Mouse (Mus musculus) forebrain, embryonic 11.5 days (tissue): ENCODE data around the gene St3gal6. TPM values are rescaled to one million over a fixed set of nuclear protein-coding genes. Genes with fewer than 3 reads are reported as not detected.

Experiments
- ATAC-seq: fragments of 200-750 bp; cut with Nextera tagmentation; replicated peaks from 2 replicates; pipeline ENCODE4 v1.8.0; 2017; ENCODE audit warnings: moderate TSS enrichment; ENCODE audit not compliant: low FRiP score
- DNase-seq: peaks from one replicate; pipeline ENCODE4 v3.0.0-alpha.2; 2017; ENCODE audit warnings: low spot score
- H3K27ac ChIP-seq: fragments of 300-500 bp; sonication (generic); 2 replicates; pipeline ENCODE4 v1.5.1; 2014; ENCODE audit warnings: low read depth, low read length
- H3K27me3 ChIP-seq: fragments of 300-500 bp; sonication (generic); 2 replicates; pipeline ENCODE4 v1.6.1; 2014; ENCODE audit warnings: mild to moderate bottlenecking, low read length, mixed read lengths; ENCODE audit not compliant: control insufficient read depth, insufficient read depth
- H3K36me3 ChIP-seq: fragments of 300-500 bp; sonication (generic); 2 replicates; pipeline ENCODE4 v1.6.1; 2014; ENCODE audit warnings: mild to moderate bottlenecking, low read length, moderate library complexity, mixed read lengths; ENCODE audit not compliant: control insufficient read depth, insufficient read depth
- H3K4me1 ChIP-seq: fragments of 300-500 bp; sonication (generic); replicated peaks from 2 replicates; pipeline ENCODE4 v1.6.1; 2014; ENCODE audit warnings: low read length, mixed read lengths; ENCODE audit not compliant: control insufficient read depth, insufficient read depth
- H3K4me2 ChIP-seq: fragments of 300-500 bp; sonication (generic); 2 replicates; pipeline ENCODE4 v1.6.1; 2014; ENCODE audit warnings: low read depth, mild to moderate bottlenecking, low read length, moderate library complexity, mixed read lengths; ENCODE audit not compliant: severe bottlenecking
- H3K4me3 ChIP-seq: fragments of 300-500 bp; sonication (generic); 2 replicates; pipeline ENCODE4 v1.5.1; 2014; ENCODE audit warnings: low read depth, low read length
- H3K9ac ChIP-seq: fragments of 300-500 bp; sonication (generic); 2 replicates; pipeline ENCODE4 v1.6.1; 2014; ENCODE audit warnings: low read length
- H3K9me3 ChIP-seq: fragments of 300-500 bp; sonication (generic); 2 replicates; pipeline ENCODE4 v1.6.1; 2016; ENCODE audit warnings: low read length, mixed read lengths; ENCODE audit not compliant: control insufficient read depth
- WGBS: fragments of 180-500 bp; shearing (Covaris S2); extraction: QIAGEN DNeasy Blood & Tissue Kit; methylation state at CpG from one replicate; pipeline ENCODE4 v1.1.7; 2014; 5-methylcytosine and 5-hydroxymethylcytosine counted together
- polyA plus RNA-seq: library from polyadenylated mRNA; unstranded; fragments of >200 nt; fragmentation: Nextera tagmentation; extraction: Ambion mirVana; gene quantifications from 2 replicates; pipeline ENCODE4 v1.2.1, GENCODE M21; 2014

St3gal6 gene
- polyA plus RNA-seq, 1 experiment from 2014 or later = 8.8 TPM

DNA sequence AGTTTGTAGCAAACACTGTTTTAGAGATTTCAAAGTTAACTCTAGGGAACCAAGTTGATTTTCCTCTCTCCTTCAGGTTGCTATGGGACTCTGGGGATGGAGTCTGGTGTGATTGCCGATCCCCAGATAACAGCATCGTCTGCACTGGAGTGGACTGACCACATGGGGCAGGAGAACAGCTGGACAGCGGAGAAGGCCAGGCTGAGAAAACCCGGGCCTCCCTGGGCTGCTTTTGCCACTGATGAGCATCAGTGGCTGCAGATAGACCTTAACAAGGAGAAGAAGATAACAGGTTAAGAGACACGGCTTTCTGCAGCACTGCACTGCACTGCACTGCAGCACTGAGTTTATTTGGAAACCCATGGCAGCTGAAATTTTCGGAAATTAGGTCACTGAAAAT, 73.4 kb downstream of the St3gal6 start:
- DNase-seq (no peak), ATAC-seq (no peak)
- Histone ChIP-seq H3K27ac (no peak overlapping the region), H3K9ac (no peak overlapping the region), H3K36me3 (peaks cover 2% of the 10 kb centered on the region; the same call in 1 of the 2 replicates), H3K4me1 (no peaks in the 10 kb centered on the region), H3K27me3 (no peaks in the 10 kb centered on the region), H3K4me3 (no peak overlapping the region), H3K9me3 (no peaks in the 10 kb centered on the region), H3K4me2 (no peak overlapping the region)
- 79% methylated on average over 6 of the region's 6 CpGs for WGBS

DNA sequence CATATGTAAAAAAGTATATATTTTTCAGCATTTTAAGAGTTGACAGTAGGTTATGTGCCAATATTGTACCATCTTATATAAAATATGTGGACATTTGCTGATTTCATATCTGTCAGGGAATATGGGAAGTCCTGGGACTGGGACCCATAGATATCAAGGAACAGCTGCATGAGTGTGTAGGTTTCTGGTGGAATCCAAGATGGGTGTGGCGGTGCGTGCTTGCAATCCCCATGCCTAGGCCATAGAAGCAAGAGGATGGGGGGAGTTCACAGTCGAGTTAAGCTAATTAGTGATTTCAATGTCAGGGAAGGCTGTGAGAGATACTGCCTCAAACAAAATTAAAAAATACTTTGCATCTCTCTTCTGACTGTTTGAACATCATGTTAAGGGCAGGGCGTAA, 75.0 kb downstream of the St3gal6 start:
- Histone ChIP-seq H3K4me1 (no peaks in the 10 kb centered on the region), H3K27ac (no peak overlapping the region), H3K4me2 (no peak overlapping the region), H3K27me3 (no peaks in the 10 kb centered on the region), H3K9me3 (no peaks in the 10 kb centered on the region), H3K36me3 (peaks cover 2% of the 10 kb centered on the region; the same call in 1 of the 2 replicates), H3K4me3 (no peak overlapping the region), H3K9ac (no peak overlapping the region)
- WGBS = 85% methylated on average over 4 of the region's 4 CpGs
- DNase-seq (no peak), ATAC-seq (no peak)

DNA sequence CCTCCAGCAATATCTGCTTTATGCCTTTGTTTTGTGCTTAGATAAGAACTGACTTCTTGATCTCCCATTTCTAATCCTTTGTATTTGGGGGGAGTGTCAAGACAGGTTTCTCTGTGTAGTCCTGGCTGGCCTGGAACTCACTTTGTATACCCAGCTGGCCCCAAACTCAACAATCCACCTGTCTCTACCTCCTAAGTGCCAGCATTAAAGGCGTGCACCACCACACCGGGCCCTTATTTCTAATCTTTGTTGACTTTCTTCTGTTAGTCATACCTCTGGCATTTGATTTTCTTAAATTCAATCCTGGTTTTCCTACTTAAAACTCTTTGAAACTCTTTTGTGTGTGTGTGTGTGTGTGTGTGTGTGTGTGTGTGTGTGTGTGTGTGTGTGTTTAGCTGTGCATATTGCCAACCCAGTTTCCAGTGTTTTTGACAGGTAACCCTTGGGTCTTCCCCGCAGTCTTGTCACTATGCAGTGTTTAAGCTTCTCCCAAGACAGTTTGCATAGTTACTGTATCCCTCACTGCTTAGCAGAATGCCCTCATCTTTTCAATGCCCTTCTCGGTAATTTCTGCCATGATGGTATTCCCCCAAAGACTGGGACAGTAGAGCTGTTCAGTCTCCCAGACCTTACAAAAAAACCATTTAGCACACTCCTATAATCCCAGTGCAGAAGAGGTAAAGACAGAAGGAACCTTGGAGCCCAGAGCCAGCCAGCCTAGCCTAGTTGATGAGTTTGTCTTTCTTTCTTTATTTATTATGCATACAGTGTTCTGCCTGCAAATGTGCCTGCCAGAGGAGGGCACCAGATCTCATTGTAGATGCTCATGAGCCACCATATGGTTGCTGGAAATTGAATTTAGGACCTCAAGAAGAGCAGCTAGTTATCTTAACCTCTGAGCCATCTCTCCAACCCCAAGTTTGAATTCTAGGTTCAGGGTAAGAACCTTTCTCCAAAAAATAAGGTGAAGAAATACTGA, 77.5 kb downstream of the St3gal6 start:
- no peak for ATAC-seq
- H3K4me2 ChIP-seq = no peak overlapping the region
- H3K4me3 ChIP-seq = no peak overlapping the region
- DNase-seq = no peak
- H3K27me3 ChIP-seq = no peaks in the 10 kb centered on the region
- no peaks in the 10 kb centered on the region for H3K9me3 ChIP-seq
- peaks cover 2% of the 10 kb centered on the region; the same call in 1 of the 2 replicates for H3K36me3 ChIP-seq
- no peak overlapping the region for H3K27ac ChIP-seq
- no peak overlapping the region for H3K9ac ChIP-seq
- H3K4me1 ChIP-seq = no peaks in the 10 kb centered on the region
- WGBS = 95% methylated on average over 4 of the region's 4 CpGs

DNA sequence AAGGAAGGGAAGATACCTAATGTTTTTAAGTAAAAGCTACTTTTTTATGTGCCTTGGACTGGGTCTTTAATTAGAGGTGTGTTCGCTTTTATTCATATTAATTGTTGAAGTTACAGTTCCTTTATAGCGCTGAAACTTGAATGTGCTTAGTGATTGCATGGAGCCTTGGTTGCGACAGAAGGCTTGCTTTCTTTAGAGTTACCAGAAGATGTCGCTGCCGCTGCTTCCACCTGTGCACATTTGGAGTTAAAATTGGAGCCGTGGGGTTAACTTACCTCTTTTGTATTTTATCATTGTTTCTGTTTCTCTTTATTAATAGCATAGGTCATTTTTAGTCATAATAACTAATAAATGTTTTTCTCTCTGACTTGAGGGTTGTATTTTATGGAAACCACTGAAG, 79.3 kb downstream of the St3gal6 start:
- no peaks in the 10 kb centered on the region for H3K27me3 ChIP-seq
- H3K4me3 ChIP-seq = no peak overlapping the region
- no peak overlapping the region for H3K9ac ChIP-seq
- H3K4me2 ChIP-seq = no peak overlapping the region
- ATAC-seq (no peak), DNase-seq (no peak)
- WGBS = 73% methylated on average over 6 of the region's 6 CpGs
- no peaks in the 10 kb centered on the region for H3K4me1 ChIP-seq
- H3K36me3 ChIP-seq = no peaks in the 10 kb centered on the region
- no peak overlapping the region for H3K27ac ChIP-seq
- H3K9me3 ChIP-seq = no peaks in the 10 kb centered on the region

DNA sequence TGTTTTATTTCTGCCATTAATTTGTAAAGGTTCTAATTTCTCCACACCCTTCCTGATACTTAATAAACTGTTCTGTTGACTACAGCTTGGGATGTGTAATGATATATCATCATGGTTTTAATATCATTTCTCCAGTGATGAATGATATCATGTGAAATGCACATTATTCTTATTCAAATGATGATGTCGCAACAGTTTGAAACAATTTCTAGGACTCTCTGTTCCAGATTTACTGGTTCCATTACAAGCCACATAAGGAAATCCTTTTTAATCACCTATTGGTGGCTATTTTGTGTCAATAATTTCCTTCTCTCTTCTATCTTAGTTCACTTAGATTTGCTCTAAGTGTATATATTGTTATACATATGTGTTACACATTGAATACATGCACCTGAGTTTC, 91.7 kb downstream of the St3gal6 start:
- H3K27ac ChIP-seq = no peak overlapping the region
- H3K4me1 ChIP-seq = no peaks in the 10 kb centered on the region
- no peaks in the 10 kb centered on the region; the same call in 1 of the 2 replicates for H3K36me3 ChIP-seq
- H3K9me3 ChIP-seq = no peaks in the 10 kb centered on the region
- no peak overlapping the region for H3K9ac ChIP-seq
- 98% methylated on average over 1 of the region's 1 CpGs for WGBS
- no peaks in the 10 kb centered on the region for H3K27me3 ChIP-seq
- H3K4me3 ChIP-seq = no peak overlapping the region
- DNase-seq (no peak), ATAC-seq (no peak)
- no peak overlapping the region for H3K4me2 ChIP-seq

DNA sequence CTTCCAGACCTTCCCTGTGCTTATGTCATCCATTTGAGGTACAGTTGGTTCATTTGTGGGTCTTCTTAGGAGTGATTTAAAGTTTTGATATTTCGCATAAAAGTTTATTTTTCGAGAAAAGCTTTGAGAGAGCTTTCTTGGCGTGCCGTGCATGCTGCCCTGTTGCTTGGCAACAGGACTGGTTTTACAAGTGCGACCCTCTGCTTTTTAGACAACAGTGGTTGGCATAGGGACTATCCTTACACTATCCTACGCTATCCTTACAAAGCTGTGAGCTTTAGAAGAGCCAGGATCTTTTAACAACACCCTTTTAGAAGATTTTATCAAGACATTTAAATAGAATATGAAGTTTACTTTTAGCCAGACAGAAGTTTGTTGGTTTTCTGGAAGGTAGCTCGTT, 93.8 kb downstream of the St3gal6 start:
- no peak overlapping the region for H3K4me2 ChIP-seq
- no peaks in the 10 kb centered on the region for H3K27me3 ChIP-seq
- no peak overlapping the region for H3K9ac ChIP-seq
- no peak overlapping the region for H3K27ac ChIP-seq
- ATAC-seq = no peak
- no peak for DNase-seq
- no peak overlapping the region for H3K4me3 ChIP-seq
- no peaks in the 10 kb centered on the region for H3K4me1 ChIP-seq
- no peaks in the 10 kb centered on the region; the same call in 1 of the 2 replicates for H3K36me3 ChIP-seq
- no peaks in the 10 kb centered on the region for H3K9me3 ChIP-seq
- 90% methylated on average over 7 of the region's 7 CpGs for WGBS

DNA sequence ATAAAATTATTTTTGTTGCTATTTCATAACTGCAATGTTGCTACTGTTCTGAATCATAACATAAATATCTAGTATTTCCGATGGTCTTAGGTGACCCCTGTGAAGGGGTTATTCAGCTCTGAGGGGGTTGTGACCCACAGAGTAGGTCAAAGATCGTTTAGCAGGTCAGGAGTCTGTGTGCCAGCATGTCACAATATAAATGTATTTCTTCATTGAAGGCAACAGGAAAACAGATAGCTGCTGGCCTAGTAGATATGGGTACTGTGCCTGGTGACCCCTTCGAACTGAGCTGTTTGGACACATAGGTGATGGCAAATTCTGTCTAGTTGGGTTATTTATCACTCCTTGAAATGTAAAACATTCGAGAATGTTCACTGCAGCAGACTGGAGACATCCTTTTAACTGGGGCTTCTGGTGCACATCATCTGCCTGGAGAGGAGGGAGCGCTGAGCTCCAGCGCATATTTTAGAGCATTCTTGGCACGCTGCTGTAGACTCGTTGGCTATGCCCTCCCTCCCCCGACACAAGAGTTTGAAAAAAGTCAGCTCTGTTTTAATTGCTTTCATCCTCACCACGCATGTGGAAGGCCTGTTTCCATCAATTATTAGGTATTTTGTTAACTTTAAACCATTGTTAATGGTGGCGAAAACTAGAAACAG, 102.2 kb downstream of the St3gal6 start:
- Histone ChIP-seq H3K27ac (no peak overlapping the region), H3K9ac (no peak overlapping the region), H3K36me3 (no peaks in the 10 kb centered on the region), H3K27me3 (no peaks in the 10 kb centered on the region), H3K4me3 (no peak overlapping the region), H3K4me2 (no peak overlapping the region), H3K9me3 (no peaks in the 10 kb centered on the region), H3K4me1 (no peaks in the 10 kb centered on the region)
- WGBS = 76% methylated on average over 11 of the region's 11 CpGs
- DNase-seq (no peak), ATAC-seq (no peak)
